Mouse (Mus musculus) right cerebral cortex, adult 2 months (tissue): ENCODE measurements around the gene Rasl12.

Experiments used
- DNase-seq, 2 experiments: peaks; one replicate each; pipeline ENCODE4 v3.0.0; 2021 to 2022; ENCODE audit warnings: low spot score in 2 of 2

Rasl12 gene

DNA sequence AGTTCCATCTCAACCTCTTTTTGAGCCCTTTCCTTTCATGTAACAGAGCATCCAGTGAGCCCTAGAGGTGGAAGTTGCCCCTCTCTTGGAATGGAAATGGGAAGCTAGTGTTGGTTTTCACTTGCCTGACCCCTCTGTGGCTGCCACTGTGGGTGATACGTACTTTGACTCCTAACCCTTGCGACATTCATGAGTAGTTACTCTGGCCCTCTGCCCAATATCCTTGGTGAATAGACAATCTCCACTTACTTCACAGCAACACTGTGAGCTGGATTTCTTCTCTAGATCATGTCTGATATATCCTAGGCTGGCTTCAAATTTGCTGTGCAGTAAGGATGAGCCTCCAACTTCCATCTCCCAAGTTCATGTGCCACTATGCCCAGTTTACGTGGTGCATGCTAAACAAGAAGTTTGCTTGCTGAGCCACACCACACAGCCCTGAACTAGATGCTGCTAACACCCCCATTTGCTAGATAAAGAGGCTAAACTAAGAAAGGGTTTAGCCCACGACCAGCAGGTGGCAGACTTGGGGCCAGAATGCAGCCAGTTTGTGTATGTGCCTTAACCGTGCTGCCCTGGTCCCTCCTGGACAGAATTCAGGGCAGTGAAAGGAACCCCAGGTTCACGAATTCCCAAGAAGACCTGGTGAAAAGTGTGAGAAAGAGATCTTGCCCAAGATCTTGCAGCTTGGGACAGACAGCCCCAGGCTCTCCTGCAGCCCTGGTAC is 5.5 kb upstream of the Rasl12 start:
- peak; percentile 64 to 71 for DNase-seq

DNA sequence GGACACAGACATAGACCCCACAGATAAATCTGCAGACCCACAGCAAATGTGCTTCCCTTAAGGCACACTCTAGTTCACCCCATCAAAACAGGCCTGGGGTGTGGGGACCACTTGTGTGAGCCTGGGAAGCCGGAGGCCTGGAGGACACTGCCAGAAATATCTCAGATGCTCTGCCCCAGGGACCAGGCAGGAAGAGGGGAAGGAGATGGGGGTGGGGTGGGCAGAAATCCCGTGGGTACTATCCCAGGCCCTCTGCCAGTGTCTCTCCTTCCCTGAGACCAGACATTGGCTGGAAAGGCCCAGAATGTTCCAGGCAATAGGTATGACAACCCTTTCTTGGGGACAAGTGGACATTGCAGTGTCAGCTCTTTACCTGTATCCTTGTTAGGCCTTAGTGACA is 4.7 kb upstream of the Rasl12 start:
- no peak for DNase-seq

DNA sequence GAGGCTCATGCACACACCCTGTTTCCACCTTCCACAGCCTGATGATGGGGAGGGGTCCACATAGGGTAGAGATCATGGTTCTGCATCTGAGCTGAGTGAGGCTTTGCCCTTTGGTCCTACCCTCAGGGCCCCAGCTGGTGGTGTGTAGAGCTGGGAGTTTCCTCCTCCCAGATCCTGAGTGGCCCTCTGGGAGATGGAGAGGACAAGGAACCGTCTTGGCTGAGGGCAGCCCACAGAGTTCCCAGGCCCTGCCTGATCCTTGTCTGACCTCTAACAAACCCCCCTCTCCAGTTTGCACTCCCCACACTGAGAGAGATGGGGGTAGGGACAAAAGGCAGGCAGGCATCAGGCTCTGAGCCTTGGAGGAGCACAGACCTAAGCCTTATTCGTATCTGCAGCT is 3.9 kb upstream of the Rasl12 start:
- no peak for DNase-seq

DNA sequence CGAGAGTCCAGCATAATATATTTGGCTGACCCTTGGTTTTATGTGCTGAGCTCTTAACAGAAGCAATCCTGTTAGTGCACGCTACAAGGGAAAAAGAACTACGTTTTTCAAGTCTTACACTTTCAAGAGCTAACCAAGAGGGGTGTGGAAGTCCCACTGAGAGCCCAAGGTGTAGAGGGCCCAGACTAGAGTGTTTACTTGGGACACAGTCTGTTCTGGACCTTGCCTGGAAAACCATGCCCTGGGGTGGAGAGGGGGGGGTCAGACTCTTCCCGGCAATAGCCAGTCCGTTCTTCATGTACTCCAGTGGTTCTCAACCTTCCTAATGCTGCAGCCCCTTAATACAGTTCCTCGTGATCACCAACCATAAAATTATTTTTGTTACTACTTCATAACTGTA is 1.6 kb downstream of the Rasl12 start:
- no peak for DNase-seq

GRCm38 (mm10) chr9:65404331-65405183 is 6.3 kb downstream of the Rasl12 start:
- DNase-seq, result peak; percentile 69 to 83

DNA sequence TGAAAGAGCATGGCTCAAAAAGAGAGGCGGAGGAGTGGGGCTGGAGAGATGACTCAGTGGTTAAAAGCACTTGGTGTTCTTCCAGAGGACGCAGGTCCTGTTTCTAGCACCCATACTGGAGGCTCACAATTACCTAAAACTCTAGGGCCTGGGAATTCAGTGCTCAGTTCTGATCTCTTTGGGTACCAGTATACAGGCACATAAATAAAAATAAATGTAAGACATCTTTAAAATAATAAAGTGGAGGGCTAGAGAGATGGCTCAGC is 6.8 kb downstream of the Rasl12 start:
- DNase-seq, result no peak

- no peak for DNase-seq
Observed at GRCm38 (mm10) chr9:65407327-65407726, 9.0 kb downstream of the Rasl12 start.

DNA sequence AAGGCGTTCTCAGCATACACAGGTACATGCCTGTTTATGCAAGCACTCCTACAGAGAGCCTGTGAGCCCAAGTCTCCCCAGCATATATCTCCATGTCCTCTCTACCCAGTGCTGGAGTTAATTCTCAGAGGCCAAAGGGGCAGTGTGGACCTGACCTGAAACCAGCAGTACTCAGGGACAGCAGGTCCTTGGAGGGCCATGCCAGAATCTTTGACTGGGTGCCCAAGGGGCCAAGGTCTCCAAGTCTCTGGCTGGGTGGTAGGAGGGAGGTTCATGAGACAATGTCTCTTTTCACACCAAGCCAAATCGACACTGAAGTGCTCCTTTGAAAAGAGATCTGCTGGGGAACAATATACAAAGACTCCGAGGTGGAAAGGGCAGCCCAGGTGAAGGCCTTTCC is 9.6 kb downstream of the Rasl12 start:
- DNase-seq, result no peak

- DNase-seq, result no peak
Observed at GRCm38 (mm10) chr9:65408871-65409295, 10.6 kb downstream of the Rasl12 start.

DNA sequence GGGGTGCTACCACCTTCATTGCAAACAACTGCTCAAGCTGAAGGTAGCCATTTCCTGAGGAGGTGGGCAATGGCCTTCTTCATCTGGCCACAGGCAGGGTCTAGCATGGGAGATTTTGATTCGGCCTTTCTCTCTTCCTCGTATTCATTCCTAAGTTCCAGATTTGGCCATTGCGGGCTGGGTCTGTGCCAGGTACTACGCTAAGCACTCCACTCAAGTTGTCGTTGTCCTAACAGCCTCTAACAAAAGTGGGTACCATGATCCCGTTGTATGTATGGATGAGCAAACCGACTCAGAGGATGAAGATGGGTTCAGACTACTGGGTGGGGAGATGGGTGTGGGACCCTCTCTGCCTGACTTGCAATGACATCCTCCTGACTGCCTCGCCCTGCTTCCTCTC is 12.1 kb downstream of the Rasl12 start:
- no peak for DNase-seq

GRCm38 (mm10) chr9:65411326-65411725 is 13.0 kb downstream of the Rasl12 start:
- no peak for DNase-seq

- DNase-seq, result no peak
Observed at GRCm38 (mm10) chr9:65417738-65418137, 19.4 kb downstream of the Rasl12 start.

- no peak for DNase-seq
Observed at GRCm38 (mm10) chr9:65419633-65420032, 21.3 kb downstream of the Rasl12 start.

DNA sequence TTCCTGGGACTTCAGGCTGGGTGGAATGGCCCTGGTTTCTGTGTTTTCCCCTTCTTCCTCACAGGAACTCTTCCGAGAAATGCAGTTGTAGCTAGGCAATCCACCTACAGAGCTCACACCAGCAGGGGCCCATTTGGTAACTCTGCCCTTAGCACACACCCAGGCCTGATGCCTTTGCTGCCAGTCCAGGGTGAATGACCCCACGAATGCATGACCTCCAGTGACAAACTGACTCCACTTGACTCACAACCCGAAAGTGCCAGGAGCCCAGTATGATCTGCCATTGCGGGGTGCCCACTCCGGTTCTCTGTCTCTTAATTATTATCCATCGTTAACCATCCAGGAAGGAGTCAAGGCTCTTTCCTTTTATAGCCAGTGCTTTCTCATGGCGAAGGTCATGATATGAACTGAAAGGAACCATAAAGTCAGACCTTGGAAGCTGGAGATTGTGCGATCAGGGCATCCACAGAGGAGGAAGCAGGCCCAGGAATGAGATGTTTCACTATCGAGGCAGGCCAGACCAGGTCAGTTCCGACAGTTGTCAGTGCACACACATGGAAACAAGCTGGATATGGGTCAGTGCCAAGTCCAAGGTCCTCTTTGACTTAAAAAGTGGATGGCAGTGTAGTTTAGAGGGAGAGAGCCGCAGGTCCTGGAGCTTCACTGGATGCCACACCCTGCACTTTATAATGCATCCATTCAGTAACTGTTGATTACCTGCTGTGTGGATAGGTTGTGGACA is 24.6 kb downstream of the Rasl12 start, which contains the start of gene Slc51b:
TSS of gene Slc51b (minus strand) at position 196 of the 742 bp plus-strand sequence.
- no peak for DNase-seq

- no peak for DNase-seq
Observed at GRCm38 (mm10) chr9:65424393-65424792, 26.1 kb downstream of the Rasl12 start.

- no peak for DNase-seq
Observed at GRCm38 (mm10) chr9:65427511-65427910, 29.2 kb downstream of the Rasl12 start.

GRCm38 (mm10) chr9:65428003-65428402 is 29.7 kb downstream of the Rasl12 start:
- DNase-seq, result no peak

- DNase-seq, result no peak
Observed at GRCm38 (mm10) chr9:65430401-65430800, 32.1 kb downstream of the Rasl12 start.

GRCm38 (mm10) chr9:65430921-65431320 is 32.6 kb downstream of the Rasl12 start:
- no peak for DNase-seq

- peak; percentile 93 to 96 for DNase-seq
Observed at GRCm38 (mm10) chr9:65432236-65432635, 33.9 kb downstream of the Rasl12 start.

GRCm38 (mm10) chr9:65434140-65434539 is 35.8 kb downstream of the Rasl12 start:
- DNase-seq, result peak in 1 of 2 experiments; percentile 35

- no peak for DNase-seq
Observed at GRCm38 (mm10) chr9:65435211-65435610, 36.9 kb downstream of the Rasl12 start.
